In the genomic region with DNA sequence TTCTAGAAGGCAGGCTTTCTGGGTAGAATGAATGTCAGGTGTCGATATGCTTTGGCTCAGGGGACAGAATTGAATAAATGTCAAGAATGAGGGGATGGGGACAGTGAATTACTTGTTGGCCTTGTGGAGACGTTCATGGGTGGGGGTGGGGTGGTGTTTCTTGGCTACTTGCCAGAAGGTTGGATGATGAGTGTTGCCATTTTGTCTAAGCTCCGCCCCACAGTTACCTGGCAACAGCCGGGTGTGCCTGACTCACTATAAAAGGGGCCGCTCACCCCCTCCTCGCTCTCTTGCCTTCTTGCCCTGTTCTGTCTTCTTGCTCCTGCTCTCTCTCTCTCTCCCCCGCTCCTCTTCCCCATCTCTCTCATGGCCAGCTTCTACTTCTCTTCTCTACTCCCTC, we compare ENCODE assay signal across 12 mouse cellular contexts. TPM values are rescaled to one million over a fixed set of nuclear protein-coding genes. Genes with fewer than 3 reads are reported as not detected.
A peak's percentile ranks its signal among the peaks of the same experiment; 100 is the strongest.
DNase-seq lines count a peak whose midpoint lies in the region; ATAC-seq and TF ChIP-seq lines count a peak whose summit lies in the region.
"Had no signal": no experiment of that assay in that cellular context is flagged by ENCODE, and none has a peak within 500 bp of the region (broad histone marks: within the 10 kb centered on the region; RNA-seq: fewer than 3 reads in every experiment).

No protein-coding gene starts in this region.

- peaks cover 37% of the 10 kb centered on the region for H3K4me1 ChIP-seq in forebrain, embryonic 10.5 days
- peaks cover 20% of the 10 kb centered on the region for H3K4me1 ChIP-seq in forebrain, embryonic 16.5 days (replicated peaks; ENCODE audit: control insufficient read depth, insufficient read depth, low read length)
- H3K4me1 ChIP-seq in ES-E14 (ENCODE audit: control insufficient read depth in 2 of 2, insufficient read depth in 2 of 2, low read length in 2 of 2, poor library complexity in 1 of 2), result peaks cover 12 to 26% of the 10 kb centered on the region in 2 experiments
- H3K4me1 ChIP-seq in hindbrain, embryonic 13.5 days (replicated peaks), result peaks cover 24% of the 10 kb centered on the region
- no peaks in the 10 kb centered on the region for H3K4me1 ChIP-seq in midbrain, postnatal 0 days (ENCODE audit: insufficient read depth, low read length)

- DNase-seq in forebrain, embryonic 10.5 days (ENCODE audit: extremely low spot score, low spot score), result peak; percentile 28
- no peak for DNase-seq in ES-E14 (ENCODE audit: low read depth, low spot score)
- DNase-seq in midbrain, postnatal 0 days (ENCODE audit: low spot score), result no peak
- no peak for DNase-seq in heart, postnatal 25 days (ENCODE audit: low spot score)
- no peak for DNase-seq in cerebellum, postnatal 36 days
- no peak for DNase-seq in gastrocnemius, postnatal 14 days
- DNase-seq: kidney, adult 8-10 months; thymus, postnatal 36 days had no signal

- no peaks in the 10 kb centered on the region for H3K36me3 ChIP-seq in forebrain, embryonic 10.5 days (replicated peaks)
- H3K36me3 ChIP-seq in forebrain, embryonic 16.5 days (ENCODE audit: control insufficient read depth, insufficient read depth), result no peaks in the 10 kb centered on the region
- H3K36me3 ChIP-seq in ES-E14 (ENCODE audit: control insufficient read depth, insufficient read depth, low read length, poor library complexity, severe bottlenecking), result no peaks in the 10 kb centered on the region
- H3K36me3 ChIP-seq in hindbrain, embryonic 13.5 days, result no peaks in the 10 kb centered on the region
- H3K36me3 ChIP-seq in midbrain, postnatal 0 days (ENCODE audit: insufficient read depth, low read length), result no peaks in the 10 kb centered on the region

- no peak overlapping the region for H3K9ac ChIP-seq in forebrain, embryonic 16.5 days (replicated peaks; ENCODE audit: low read depth, low read length)
- H3K9ac ChIP-seq in ES-E14 (ENCODE audit: insufficient read depth, low read depth, low read length, poor library complexity, severe bottlenecking), result peak overlapping the region; percentile 42; the same call in 1 of the 2 replicates
- no peak overlapping the region for H3K9ac ChIP-seq in hindbrain, embryonic 13.5 days
- H3K9ac ChIP-seq in midbrain, postnatal 0 days (replicated peaks; ENCODE audit: low read length, poor library complexity, severe bottlenecking), result no peak overlapping the region

- in situ Hi-C loops in ES-E14 (cut with MboI; ENCODE audit: low sequenced_read_pairs in 2 of 2, unreplicated experiment in 2 of 2), result no loop called here

- H3K9me3 ChIP-seq in forebrain, embryonic 10.5 days, result no peaks in the 10 kb centered on the region
- H3K9me3 ChIP-seq in forebrain, embryonic 16.5 days (ENCODE audit: control insufficient read depth, low read length), result no peaks in the 10 kb centered on the region
- no peaks in the 10 kb centered on the region for H3K9me3 ChIP-seq in ES-E14 (ENCODE audit: control insufficient read depth, insufficient read depth, low read depth, low read length)
- H3K9me3 ChIP-seq in hindbrain, embryonic 13.5 days, result no peaks in the 10 kb centered on the region
- H3K9me3 ChIP-seq in midbrain, postnatal 0 days (ENCODE audit: low read length), result no peaks in the 10 kb centered on the region

- H3K27ac ChIP-seq in forebrain, embryonic 10.5 days, result 0 out of 2 replicates have a peak overlapping the region, but pooled peaks have one; percentile 25
- no peak overlapping the region for H3K27ac ChIP-seq in forebrain, embryonic 16.5 days (ENCODE audit: low read length)
- peak overlapping the region; percentile 46; the same call in 1 of the 2 replicates for H3K27ac ChIP-seq in ES-E14 (ENCODE audit: insufficient read depth, low read depth, low read length, poor library complexity, severe bottlenecking)
- H3K27ac ChIP-seq in hindbrain, embryonic 13.5 days, result no peak overlapping the region
- H3K27ac ChIP-seq in midbrain, postnatal 0 days (ENCODE audit: low read depth, low read length), result no peak overlapping the region

- no peak for ATAC-seq in forebrain, embryonic 16.5 days
- ATAC-seq in hindbrain, embryonic 13.5 days (ENCODE audit: low FRiP score), result peak; percentile 40; the same call in 1 of the 2 replicates
- peak; percentile 38; the same call in 1 of the 2 replicates for ATAC-seq in midbrain, postnatal 0 days (ENCODE audit: low FRiP score)
- ATAC-seq: Patski had no signal

- no peak for TF ChIP-seq CTCF in midbrain, postnatal 0 days (IDR thresholded peaks at IDR 0.05)

- WGBS in forebrain, embryonic 10.5 days, result 76% methylated on average over 7 of the region's 7 CpGs
- WGBS in forebrain, embryonic 16.5 days, result 26% methylated on average over 7 of the region's 7 CpGs
- 34% methylated on average over 7 of the region's 7 CpGs for WGBS in hindbrain, embryonic 13.5 days
- 60% methylated on average over 7 of the region's 7 CpGs for WGBS in midbrain, postnatal 0 days

- intact Hi-C loops in heart, postnatal 25 days (cut with DNase I), result no loop called here
- intact Hi-C loops in gastrocnemius, postnatal 14 days (cut with DNase I; ENCODE audit: low total_unique reads), result no loop called here

- H3K4me2 ChIP-seq in forebrain, embryonic 16.5 days (ENCODE audit: low read length), result no peak overlapping the region
- no peak overlapping the region for H3K4me2 ChIP-seq in hindbrain, embryonic 13.5 days
- no peak overlapping the region for H3K4me2 ChIP-seq in midbrain, postnatal 0 days (ENCODE audit: low read depth, low read length, poor library complexity, severe bottlenecking)
- H3K4me2 ChIP-seq: liver, embryonic 11.5 days had no signal

- no peak overlapping the region for H3K4me3 ChIP-seq in forebrain, embryonic 10.5 days
- H3K4me3 ChIP-seq in forebrain, embryonic 16.5 days (replicated peaks; ENCODE audit: low read length), result no peak overlapping the region
- peak overlapping the region in 1 of 2 experiments; percentile 36; a peak in 1 of 4 replicates for H3K4me3 ChIP-seq in ES-E14 (ENCODE audit: insufficient read depth in 1 of 2, low read depth in 1 of 2, low read length in 2 of 2, poor library complexity in 1 of 2, severe bottlenecking in 1 of 2)
- no peak overlapping the region for H3K4me3 ChIP-seq in hindbrain, embryonic 13.5 days
- no peak overlapping the region for H3K4me3 ChIP-seq in midbrain, postnatal 0 days (ENCODE audit: low read depth, low read length)

- peaks cover 56% of the 10 kb centered on the region for H3K27me3 ChIP-seq in forebrain, embryonic 10.5 days (ENCODE audit: poor library complexity, severe bottlenecking)
- H3K27me3 ChIP-seq in forebrain, embryonic 16.5 days (replicated peaks; ENCODE audit: control insufficient read depth, insufficient read depth, low read length), result no peaks in the 10 kb centered on the region; the same call in 1 of the 2 replicates
- H3K27me3 ChIP-seq in hindbrain, embryonic 13.5 days, result 0 out of 2 replicates have a peak, but pooled peaks cover 3% of the 10 kb centered on the region
- no peaks in the 10 kb centered on the region for H3K27me3 ChIP-seq in midbrain, postnatal 0 days (ENCODE audit: insufficient read depth, low read length)
- H3K27me3 ChIP-seq: Patski had no signal

TF ChIP-seq in ES-E14, 5 proteins besides CTCF, POLR2A, EP300 and RAD21:
- TF ChIP-seq ZNF384 (IDR thresholded peaks at IDR 0.05; ENCODE audit: low read depth, low read length) (no peak), MAFK (IDR thresholded peaks at IDR 0.05; ENCODE audit: insufficient read depth, low read depth, low read length) (no peak), HCFC1 (IDR thresholded peaks at IDR 0.05; ENCODE audit: borderline replicate concordance, insufficient read depth, low read length) (no peak), CHD2 (IDR thresholded peaks at IDR 0.05; ENCODE audit: low read depth, low read length) (no peak), ZC3H11A (IDR thresholded peaks at IDR 0.05; ENCODE audit: borderline replicate concordance, low read depth, low read length) (no peak)

RNA-seq across cellular contexts. Expression of gene Rps27rt, which starts 56.7 kb away (rescaled TPM):
- polyA plus RNA-seq in forebrain, embryonic 10.5 days (2016; fragmentation: Nextera tagmentation; extraction: Ambion mirVana), result 215 and 266 TPM in 2 replicates
- 169 and 228 TPM in 2 replicates for polyA plus RNA-seq in forebrain, embryonic 16.5 days (2015; fragmentation: Nextera tagmentation; extraction: Ambion mirVana)
- total RNA-seq in ES-E14 (2012; rRNA removed), result 171 and 181 TPM in 2 replicates
- 268 and 296 TPM in 2 replicates for polyA plus RNA-seq in hindbrain, embryonic 13.5 days (2015; fragmentation: Nextera tagmentation; extraction: Ambion mirVana)
- total RNA-seq in midbrain, postnatal 0 days (2014; rRNA removed), result 20.7 and 27.4 TPM in 2 replicates
- 195 and 227 TPM in 2 replicates for polyA plus RNA-seq in midbrain, postnatal 0 days (2015; fragmentation: Nextera tagmentation; extraction: Ambion mirVana)
- 10 to 100 TPM; 15.7 to 22.9 TPM for total RNA-seq in heart, postnatal 25 days (2021)
- total RNA-seq in gastrocnemius, postnatal 14 days (2021), result 10 to 100 TPM; 11.8 to 14.8 TPM

Comparison
In these comparisons a context has a peak if more than half of its experiments do, and no peak if none do; other contexts are left out.
1. H3K27ac ChIP-seq: peak in forebrain, embryonic 10.5 days (single experiment) and ES-E14 (single experiment); none in forebrain, embryonic 16.5 days (single experiment), hindbrain, embryonic 13.5 days (single experiment) and midbrain, postnatal 0 days (single experiment).